Mouse (Mus musculus): ENCODE results near the gene Usp25. TPM values are rescaled to one million over a fixed set of nuclear protein-coding genes. Genes with fewer than 3 reads are reported as not detected.

Usp25 gene
- polyA plus RNA-seq, 1 experiment: 52.9 TPM

- no peak overlapping the region for H3K27ac ChIP-seq (ENCODE audit: insufficient read depth, low read depth, low read length)
- H3K4me3 ChIP-seq (ENCODE audit: insufficient read depth, low read length): no peak overlapping the region
- TF ChIP-seq CTCF (IDR thresholded peaks at IDR 0.05; ENCODE audit: low read depth, low read length): no peak
- no peak for TF ChIP-seq POLR2A (IDR thresholded peaks at IDR 0.05; ENCODE audit: borderline replicate concordance, low read depth, low read length)
- no peaks in the 10 kb centered on the region for H3K4me1 ChIP-seq (ENCODE audit: control insufficient read depth, insufficient read depth, low read length)
Measured at GRCm38 (mm10) chr16:77125908-77126307, 112.4 kb downstream of the Usp25 start.

DNA sequence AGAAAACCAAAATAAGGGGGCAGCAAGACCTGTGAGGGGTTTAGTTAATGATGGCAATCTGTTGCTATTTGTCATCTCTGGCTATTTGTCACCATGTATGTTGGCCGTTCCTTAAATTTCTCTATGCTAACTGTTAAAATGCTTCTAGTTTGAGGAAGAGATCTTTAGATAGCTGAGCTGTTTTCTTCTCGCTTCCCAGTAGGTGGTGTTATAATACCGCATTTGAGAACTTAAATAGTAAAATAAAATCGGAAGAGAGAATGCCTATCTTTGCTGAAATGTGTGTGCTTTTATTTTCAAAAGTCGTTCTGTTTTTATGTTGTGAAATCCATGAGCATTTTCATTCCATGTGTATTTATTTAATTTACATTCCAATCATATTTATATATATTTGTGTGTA is 115.2 kb downstream of the Usp25 start:
- Histone ChIP-seq H3K4me3 (ENCODE audit: insufficient read depth, low read length) (no peak overlapping the region), H3K4me1 (ENCODE audit: control insufficient read depth, insufficient read depth, low read length) (no peaks in the 10 kb centered on the region; the same call in 1 of the 2 replicates), H3K27ac (ENCODE audit: insufficient read depth, low read depth, low read length) (no peak overlapping the region)
- TF ChIP-seq CTCF (IDR thresholded peaks at IDR 0.05; ENCODE audit: low read depth, low read length) (no peak), POLR2A (IDR thresholded peaks at IDR 0.05; ENCODE audit: borderline replicate concordance, low read depth, low read length) (no peak)

DNA sequence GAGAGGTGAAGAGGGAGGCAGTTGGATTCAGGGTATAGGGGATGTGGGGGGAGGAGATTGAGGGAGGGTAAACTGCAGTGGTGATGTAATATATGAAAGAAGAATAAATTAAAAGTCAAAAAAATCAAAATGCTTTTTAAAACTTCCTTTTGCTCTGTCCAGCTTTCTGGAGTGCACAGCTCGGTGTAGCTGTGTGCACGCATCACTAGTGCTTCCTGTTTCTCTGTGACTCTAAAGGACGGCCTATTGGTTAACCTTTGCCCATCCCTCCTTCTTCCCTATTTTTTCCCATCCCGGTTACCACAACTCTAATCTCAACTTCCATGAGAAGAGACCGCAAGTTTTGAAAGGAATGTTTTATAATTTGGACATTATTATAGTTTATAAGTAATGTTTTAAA is 119.5 kb downstream of the Usp25 start:
- Histone ChIP-seq H3K4me3 (ENCODE audit: insufficient read depth, low read length) (no peak overlapping the region), H3K4me1 (ENCODE audit: control insufficient read depth, insufficient read depth, low read length) (no peaks in the 10 kb centered on the region; the same call in 1 of the 2 replicates), H3K27ac (ENCODE audit: insufficient read depth, low read depth, low read length) (no peak overlapping the region)
- TF ChIP-seq CTCF (IDR thresholded peaks at IDR 0.05; ENCODE audit: low read depth, low read length) (no peak), POLR2A (IDR thresholded peaks at IDR 0.05; ENCODE audit: borderline replicate concordance, low read depth, low read length) (no peak)

GRCm38 (mm10) chr16:77140651-77141050 is 127.1 kb downstream of the Usp25 start:
- no peak overlapping the region for H3K4me3 ChIP-seq (ENCODE audit: insufficient read depth, low read length)
- TF ChIP-seq POLR2A (IDR thresholded peaks at IDR 0.05; ENCODE audit: borderline replicate concordance, low read depth, low read length) (no peak), CTCF (IDR thresholded peaks at IDR 0.05; ENCODE audit: low read depth, low read length) (no peak)
- no peaks in the 10 kb centered on the region for H3K4me1 ChIP-seq (ENCODE audit: control insufficient read depth, insufficient read depth, low read length)
- no peak overlapping the region for H3K27ac ChIP-seq (ENCODE audit: insufficient read depth, low read depth, low read length)

- no peak overlapping the region for H3K4me3 ChIP-seq (ENCODE audit: insufficient read depth, low read length)
- no peak overlapping the region for H3K27ac ChIP-seq (ENCODE audit: insufficient read depth, low read depth, low read length)
- no peaks in the 10 kb centered on the region for H3K4me1 ChIP-seq (ENCODE audit: control insufficient read depth, insufficient read depth, low read length)
- TF ChIP-seq CTCF (IDR thresholded peaks at IDR 0.05; ENCODE audit: low read depth, low read length) (no peak), POLR2A (IDR thresholded peaks at IDR 0.05; ENCODE audit: borderline replicate concordance, low read depth, low read length) (no peak)
Measured at GRCm38 (mm10) chr16:77146801-77147200, 133.3 kb downstream of the Usp25 start.

DNA sequence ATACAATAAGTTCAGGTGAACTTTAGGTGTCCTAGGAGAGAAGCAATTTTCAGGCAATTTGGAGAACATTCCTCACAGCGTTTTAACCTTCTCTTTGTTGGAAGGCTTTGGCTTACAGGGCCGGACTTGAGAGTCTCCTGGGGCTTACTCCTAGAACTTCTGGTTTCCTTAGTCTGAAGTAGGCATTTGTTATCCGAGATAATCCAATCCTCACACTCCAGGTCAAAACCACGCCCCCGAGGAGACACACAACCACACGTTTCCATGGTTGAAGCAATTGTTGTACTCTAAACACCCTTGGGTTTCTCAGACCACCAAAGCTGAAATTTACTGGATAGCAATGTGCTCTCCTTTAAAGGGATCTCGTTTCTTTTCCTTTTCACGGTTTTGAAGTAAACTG is 136.8 kb downstream of the Usp25 start:
- Histone ChIP-seq H3K4me1 (ENCODE audit: control insufficient read depth, insufficient read depth, low read length) (no peaks in the 10 kb centered on the region), H3K27ac (ENCODE audit: insufficient read depth, low read depth, low read length) (no peak overlapping the region), H3K4me3 (ENCODE audit: insufficient read depth, low read length) (no peak overlapping the region)
- TF ChIP-seq CTCF (IDR thresholded peaks at IDR 0.05; ENCODE audit: low read depth, low read length) (no peak), POLR2A (IDR thresholded peaks at IDR 0.05; ENCODE audit: borderline replicate concordance, low read depth, low read length) (no peak)

DNA sequence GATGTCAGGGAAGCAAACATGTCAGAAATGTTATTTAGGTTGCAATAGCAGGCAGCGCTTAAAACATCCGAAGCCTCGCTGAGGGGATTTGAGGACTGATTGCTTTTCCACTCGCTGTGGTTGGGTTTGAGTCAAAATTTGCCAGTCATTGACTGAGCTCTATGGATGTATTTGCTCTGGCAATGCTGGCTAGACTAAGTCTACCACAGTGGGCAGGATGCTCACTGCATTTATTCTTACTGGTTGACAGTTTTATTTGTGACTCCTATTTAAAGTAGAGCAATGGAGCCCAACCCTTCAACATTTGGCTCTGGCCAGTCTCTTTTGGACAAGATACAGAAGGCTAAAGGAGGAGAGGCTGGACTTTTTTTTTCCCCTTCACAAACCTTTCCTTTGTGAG is 137.4 kb downstream of the Usp25 start:
- Histone ChIP-seq H3K4me1 (ENCODE audit: control insufficient read depth, insufficient read depth, low read length) (no peaks in the 10 kb centered on the region), H3K4me3 (ENCODE audit: insufficient read depth, low read length) (no peak overlapping the region), H3K27ac (ENCODE audit: insufficient read depth, low read depth, low read length) (no peak overlapping the region)
- TF ChIP-seq CTCF (IDR thresholded peaks at IDR 0.05; ENCODE audit: low read depth, low read length): no peak
- no peak for TF ChIP-seq POLR2A (IDR thresholded peaks at IDR 0.05; ENCODE audit: borderline replicate concordance, low read depth, low read length)

- Histone ChIP-seq H3K4me3 (ENCODE audit: insufficient read depth, low read length) (no peak overlapping the region), H3K4me1 (ENCODE audit: control insufficient read depth, insufficient read depth, low read length) (no peaks in the 10 kb centered on the region), H3K27ac (ENCODE audit: insufficient read depth, low read depth, low read length) (no peak overlapping the region)
- no peak for TF ChIP-seq CTCF (IDR thresholded peaks at IDR 0.05; ENCODE audit: low read depth, low read length)
- TF ChIP-seq POLR2A (IDR thresholded peaks at IDR 0.05; ENCODE audit: borderline replicate concordance, low read depth, low read length): no peak
Measured at GRCm38 (mm10) chr16:77152288-77152687, 138.8 kb downstream of the Usp25 start.

- no peak overlapping the region for H3K27ac ChIP-seq (ENCODE audit: insufficient read depth, low read depth, low read length)
Measured at GRCm38 (mm10) chr16:77153216-77153715, 139.8 kb downstream of the Usp25 start.

GRCm38 (mm10) chr16:77153815-77154214 is 140.3 kb downstream of the Usp25 start:
- no peak overlapping the region for H3K4me3 ChIP-seq (ENCODE audit: insufficient read depth, low read length)
- no peaks in the 10 kb centered on the region for H3K4me1 ChIP-seq (ENCODE audit: control insufficient read depth, insufficient read depth, low read length)
- H3K27ac ChIP-seq (ENCODE audit: insufficient read depth, low read depth, low read length): no peak overlapping the region
- no peak for TF ChIP-seq POLR2A (IDR thresholded peaks at IDR 0.05; ENCODE audit: borderline replicate concordance, low read depth, low read length)

More at GRCm38 (mm10) chr16:77153216-77153715, 139.8 kb downstream of the Usp25 start:
- Histone ChIP-seq H3K4me3 (ENCODE audit: insufficient read depth, low read length) (no peak overlapping the region), H3K4me1 (ENCODE audit: control insufficient read depth, insufficient read depth, low read length) (no peaks in the 10 kb centered on the region)
- TF ChIP-seq CTCF (IDR thresholded peaks at IDR 0.05; ENCODE audit: low read depth, low read length): no peak
- TF ChIP-seq POLR2A (IDR thresholded peaks at IDR 0.05; ENCODE audit: borderline replicate concordance, low read depth, low read length): no peak

DNA sequence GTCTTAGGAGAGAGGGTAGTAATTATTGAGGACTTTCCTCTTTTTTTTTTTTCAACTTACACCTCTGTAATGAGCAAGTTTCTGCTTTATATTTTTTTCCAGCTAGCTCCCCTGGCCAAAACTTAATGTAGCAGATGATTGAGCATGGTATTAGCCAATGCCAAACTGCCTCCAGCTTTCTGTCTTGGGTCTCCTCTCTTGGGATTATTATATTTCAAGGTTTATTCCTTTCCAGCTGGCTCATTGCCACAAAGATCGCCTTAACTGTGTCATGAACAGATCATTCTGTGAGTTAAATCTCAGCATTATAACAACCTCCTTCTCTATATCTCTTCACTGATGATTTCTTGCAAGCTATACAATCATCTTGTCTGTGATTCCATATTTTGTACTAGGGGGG is 141.3 kb downstream of the Usp25 start:
- H3K27ac ChIP-seq (ENCODE audit: insufficient read depth, low read depth, low read length): no peak overlapping the region
- H3K4me3 ChIP-seq (ENCODE audit: insufficient read depth, low read length): no peak overlapping the region
- TF ChIP-seq POLR2A (IDR thresholded peaks at IDR 0.05; ENCODE audit: borderline replicate concordance, low read depth, low read length) (no peak), CTCF (IDR thresholded peaks at IDR 0.05; ENCODE audit: low read depth, low read length) (no peak)
- no peaks in the 10 kb centered on the region for H3K4me1 ChIP-seq (ENCODE audit: control insufficient read depth, insufficient read depth, low read length)

All from bone marrow macrophage, adult 2 months (primary cell).